Mouse (Mus musculus) megakaryocyte, embryonic 14.5 days (primary cell): ENCODE data around the gene Aff3.

Experiments used
- FLI1 ChIP-seq: IDR thresholded peaks from 2 replicates; pipeline ENCODE4 v1.6.1; 2012; ENCODE audit warnings: low read length, inconsistent platforms, mixed read lengths
- GATA1 ChIP-seq: IDR thresholded peaks from 3 replicates; pipeline ENCODE4 v1.6.1; 2012; ENCODE audit warnings: mixed read lengths, low read length, inconsistent platforms, borderline replicate concordance

DNA sequence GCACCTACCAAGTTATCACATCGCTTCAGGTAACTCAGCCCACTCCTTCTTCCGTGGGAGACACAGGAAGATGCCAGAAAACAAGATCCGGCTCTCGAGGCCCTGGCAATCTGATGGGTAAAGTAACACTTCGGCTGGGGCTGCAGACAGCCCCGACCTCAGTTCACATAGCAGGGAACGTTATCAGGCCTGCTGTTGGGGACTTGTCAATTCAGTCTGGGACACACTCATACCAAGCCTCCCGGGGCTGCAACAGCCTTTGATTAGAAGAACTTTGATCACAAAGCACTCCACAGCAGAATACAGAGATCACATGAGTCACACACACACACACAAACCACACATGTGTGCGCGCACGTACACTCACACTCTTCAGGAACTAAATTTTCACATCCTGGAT lies 193.9 kb downstream of the Aff3 start:
- TF ChIP-seq GATA1 (no peak), FLI1 (no peak)
